Mouse (Mus musculus): ENCODE results near the gene Tagln3. TPM values are rescaled to one million over a fixed set of nuclear protein-coding genes. Genes with fewer than 3 reads are reported as not detected.

Tagln3 gene
- 0.58 TPM for polyA plus RNA-seq (2015; fragmentation: Illumina TruSeq; extraction: RNeasy Lipid Tissue Mini Kit (QIAGEN cat#74804); ENCODE audit: insufficient read depth, low replicate concordance)

GRCm38 (mm10) chr16:45724061-45724741 lies at the start of gene Tagln3:
Gene Tagln3, minus strand, starts transcription at chr16:45724608.

GRCm38 (mm10) chr16:45742615-45743476 lies 18.4 kb upstream of the Tagln3 start, which contains the start of gene Abhd10:
Gene Abhd10, minus strand, starts transcription at chr16:45742955.

GRCm38 (mm10) chr16:45693558-45693957 lies 30.9 kb downstream of the Tagln3 start, which contains the start of gene Tmprss7:
Gene Tmprss7, minus strand, starts transcription at chr16:45693658.

Other genes with a start within 250 kb of the Tagln3 start
- gene Gm609, start 231.6 kb downstream of the Tagln3 start, polyA plus RNA-seq (2015; fragmentation: Illumina TruSeq; extraction: RNeasy Lipid Tissue Mini Kit (QIAGEN cat#74804); ENCODE audit: insufficient read depth, low replicate concordance), result not detected
- not detected for gene Gm17783, start 192.6 kb downstream of the Tagln3 start, polyA plus RNA-seq (2015; fragmentation: Illumina TruSeq; extraction: RNeasy Lipid Tissue Mini Kit (QIAGEN cat#74804); ENCODE audit: insufficient read depth, low replicate concordance)
- gene Slc9c1, start 189.3 kb downstream of the Tagln3 start, polyA plus RNA-seq (2015; fragmentation: Illumina TruSeq; extraction: RNeasy Lipid Tissue Mini Kit (QIAGEN cat#74804); ENCODE audit: insufficient read depth, low replicate concordance), result not detected
- gene Gcsam, start 114.2 kb downstream of the Tagln3 start, polyA plus RNA-seq (2015; fragmentation: Illumina TruSeq; extraction: RNeasy Lipid Tissue Mini Kit (QIAGEN cat#74804); ENCODE audit: insufficient read depth, low replicate concordance), result 18.6 TPM
- 0.14 TPM for gene BC016579, start 70.5 kb downstream of the Tagln3 start, polyA plus RNA-seq (2015; fragmentation: Illumina TruSeq; extraction: RNeasy Lipid Tissue Mini Kit (QIAGEN cat#74804); ENCODE audit: insufficient read depth, low replicate concordance)
- gene Tmprss7, start 30.9 kb downstream of the Tagln3 start, polyA plus RNA-seq (2015; fragmentation: Illumina TruSeq; extraction: RNeasy Lipid Tissue Mini Kit (QIAGEN cat#74804); ENCODE audit: insufficient read depth, low replicate concordance), result not detected
- gene Abhd10, start 18.3 kb upstream of the Tagln3 start, polyA plus RNA-seq (2015; fragmentation: Illumina TruSeq; extraction: RNeasy Lipid Tissue Mini Kit (QIAGEN cat#74804); ENCODE audit: insufficient read depth, low replicate concordance), result 14.8 TPM
- gene Phldb2, start 229.0 kb upstream of the Tagln3 start, polyA plus RNA-seq (2015; fragmentation: Illumina TruSeq; extraction: RNeasy Lipid Tissue Mini Kit (QIAGEN cat#74804); ENCODE audit: insufficient read depth, low replicate concordance), result 21.8 TPM